Mouse (Mus musculus) forebrain, embryonic 16.5 days (tissue): ENCODE measurements at regions not wholly inside any gene's neighbourhood (a gene's known extent, or its start where the extent isn't known, plus 50 kb on each side); places are given as distances from the start of the nearest gene placed in this dataset.

Source experiments
- ATAC-seq: fragments of 200-750 bp; cut with Nextera tagmentation; 2 replicates; pipeline ENCODE4 v1.8.0; 2017; ENCODE audit warnings: mild to moderate bottlenecking, moderate library complexity
- H3K27ac ChIP-seq: fragments of 300-500 bp; sonication (generic); 2 replicates; pipeline ENCODE4 v1.5.1; 2014; ENCODE audit warnings: low read length, control low read depth
- H3K27me3 ChIP-seq: fragments of 300-500 bp; sonication (generic); replicated peaks from 2 replicates; pipeline ENCODE4 v1.6.1; 2014; ENCODE audit warnings: low read length; ENCODE audit not compliant: control insufficient read depth, insufficient read depth
- H3K36me3 ChIP-seq: fragments of 300-500 bp; sonication (generic); 2 replicates; pipeline ENCODE4 v1.6.1; 2014; ENCODE audit not compliant: control insufficient read depth, insufficient read depth
- H3K4me1 ChIP-seq: fragments of 300-500 bp; sonication (generic); replicated peaks from 2 replicates; pipeline ENCODE4 v1.6.1; 2014; ENCODE audit warnings: low read length; ENCODE audit not compliant: control insufficient read depth, insufficient read depth
- H3K4me2 ChIP-seq: fragments of 300-500 bp; sonication (generic); 2 replicates; pipeline ENCODE4 v1.6.1; 2014; ENCODE audit warnings: mild to moderate bottlenecking, low read length, control low read depth
- H3K4me3 ChIP-seq: fragments of 300-500 bp; sonication (generic); replicated peaks from 2 replicates; pipeline ENCODE4 v1.5.1; 2014; ENCODE audit warnings: mild to moderate bottlenecking, low read length, control low read depth
- H3K9ac ChIP-seq: fragments of 300-500 bp; sonication (generic); replicated peaks from 2 replicates; pipeline ENCODE4 v1.6.1; 2014; ENCODE audit warnings: low read depth, low read length, control low read depth
- H3K9me3 ChIP-seq: fragments of 300-500 bp; sonication (generic); 2 replicates; pipeline ENCODE4 v1.6.1; 2016; ENCODE audit warnings: low read length; ENCODE audit not compliant: control insufficient read depth
- WGBS: fragments of 180-500 bp; shearing (Covaris S2); extraction: QIAGEN DNeasy Blood & Tissue Kit; methylation state at CpG from one replicate; pipeline ENCODE4 v1.1.7; 2014; 5-methylcytosine and 5-hydroxymethylcytosine counted together

- no peaks in the 10 kb centered on the region for H3K36me3 ChIP-seq
- H3K4me3 ChIP-seq, result no peak overlapping the region
- no peaks in the 10 kb centered on the region for H3K27me3 ChIP-seq
- no peaks in the 10 kb centered on the region for H3K9me3 ChIP-seq
- no peak for ATAC-seq
- no peak overlapping the region for H3K4me2 ChIP-seq
- H3K9ac ChIP-seq, result no peak overlapping the region
- H3K4me1 ChIP-seq, result no peaks in the 10 kb centered on the region
- H3K27ac ChIP-seq, result no peak overlapping the region
- 62% methylated on average over 5 of the region's 5 CpGs for WGBS
Measured at GRCm38 (mm10) chr19:14096187-14096586, 182.9 kb downstream of the Olfr1505 start.

- 80% methylated on average over 4 of the region's 4 CpGs for WGBS
- no peak overlapping the region for H3K27ac ChIP-seq
- no peaks in the 10 kb centered on the region for H3K9me3 ChIP-seq
Measured at GRCm38 (mm10) chr19:14109091-14109490, 195.8 kb downstream of the Olfr1505 start.

GRCm38 (mm10) chr19:14123348-14124113 is 210.2 kb downstream of the Olfr1505 start:
- Histone ChIP-seq H3K36me3 (no peaks in the 10 kb centered on the region), H3K4me2 (peak overlapping the region; percentile 10; the same call in 1 of the 2 replicates), H3K4me3 (no peak overlapping the region), H3K9ac (no peak overlapping the region), H3K27me3 (no peaks in the 10 kb centered on the region), H3K4me1 (peaks cover 8% of the 10 kb centered on the region), H3K27ac (no peak overlapping the region), H3K9me3 (no peaks in the 10 kb centered on the region)
- ATAC-seq, result no peak
- WGBS, result 8% methylated on average over 8 of the region's 8 CpGs

More at GRCm38 (mm10) chr19:14109091-14109490, 195.8 kb downstream of the Olfr1505 start:
- Histone ChIP-seq H3K4me2 (no peak overlapping the region), H3K27me3 (no peaks in the 10 kb centered on the region), H3K36me3 (no peaks in the 10 kb centered on the region), H3K4me3 (no peak overlapping the region), H3K9ac (no peak overlapping the region), H3K4me1 (no peaks in the 10 kb centered on the region)
- no peak for ATAC-seq

- peak overlapping the region; percentile 10; the same call in 1 of the 2 replicates for H3K4me2 ChIP-seq
- no peak for ATAC-seq
- no peaks in the 10 kb centered on the region for H3K36me3 ChIP-seq
- H3K4me1 ChIP-seq, result peaks cover 11% of the 10 kb centered on the region
- no peaks in the 10 kb centered on the region for H3K27me3 ChIP-seq
- H3K9ac ChIP-seq, result no peak overlapping the region
- no peak overlapping the region for H3K27ac ChIP-seq
- no peaks in the 10 kb centered on the region for H3K9me3 ChIP-seq
- 20% methylated on average over 5 of the region's 5 CpGs for WGBS
- no peak overlapping the region for H3K4me3 ChIP-seq
Measured at GRCm38 (mm10) chr19:14124250-14124827, 211.0 kb downstream of the Olfr1505 start.

- H3K4me1 ChIP-seq, result peaks cover 11% of the 10 kb centered on the region
- no peak overlapping the region for H3K9ac ChIP-seq
- H3K27me3 ChIP-seq, result no peaks in the 10 kb centered on the region
- 40% methylated on average over 5 of the region's 5 CpGs for WGBS
- H3K27ac ChIP-seq, result no peak overlapping the region
- no peaks in the 10 kb centered on the region for H3K9me3 ChIP-seq
- H3K36me3 ChIP-seq, result no peaks in the 10 kb centered on the region
- no peak overlapping the region for H3K4me2 ChIP-seq
- H3K4me3 ChIP-seq, result no peak overlapping the region
- no peak for ATAC-seq
Measured at GRCm38 (mm10) chr19:14124986-14125385, 211.7 kb downstream of the Olfr1505 start.

- Histone ChIP-seq H3K4me2 (no peak overlapping the region), H3K4me1 (peaks cover 10% of the 10 kb centered on the region), H3K27me3 (no peaks in the 10 kb centered on the region), H3K36me3 (no peaks in the 10 kb centered on the region), H3K4me3 (no peak overlapping the region), H3K27ac (no peak overlapping the region), H3K9me3 (no peaks in the 10 kb centered on the region), H3K9ac (no peak overlapping the region)
- peak; percentile 43; the same call in 1 of the 2 replicates for ATAC-seq
- 12% methylated on average over 8 of the region's 8 CpGs for WGBS
Measured at GRCm38 (mm10) chr19:14128397-14129209, 215.3 kb downstream of the Olfr1505 start.

- no peaks in the 10 kb centered on the region for H3K9me3 ChIP-seq
- no peaks in the 10 kb centered on the region for H3K27me3 ChIP-seq
- H3K9ac ChIP-seq, result no peak overlapping the region
- 9% methylated on average over 3 of the region's 3 CpGs for WGBS
- peak; percentile 21; the same call in 1 of the 2 replicates for ATAC-seq
- H3K27ac ChIP-seq, result no peak overlapping the region
- no peak overlapping the region for H3K4me3 ChIP-seq
- H3K4me1 ChIP-seq, result peaks cover 10% of the 10 kb centered on the region
- H3K36me3 ChIP-seq, result no peaks in the 10 kb centered on the region
- H3K4me2 ChIP-seq, result no peak overlapping the region
Measured at GRCm38 (mm10) chr19:14161217-14161616, 247.9 kb downstream of the Olfr1505 start.

GRCm38 (mm10) chr19:14162773-14163172 is 249.4 kb downstream of the Olfr1505 start:
- H3K9ac ChIP-seq, result no peak overlapping the region
- no peak for ATAC-seq
- H3K36me3 ChIP-seq, result no peaks in the 10 kb centered on the region
- no peak overlapping the region for H3K4me3 ChIP-seq
- H3K27ac ChIP-seq, result no peak overlapping the region
- no peaks in the 10 kb centered on the region for H3K27me3 ChIP-seq
- H3K4me2 ChIP-seq, result no peak overlapping the region
- no peaks in the 10 kb centered on the region for H3K9me3 ChIP-seq
- peaks cover 12% of the 10 kb centered on the region for H3K4me1 ChIP-seq
- 39% methylated on average over 4 of the region's 4 CpGs for WGBS

- H3K4me1 ChIP-seq, result peaks cover 12% of the 10 kb centered on the region
- 22% methylated on average over 2 of the region's 2 CpGs for WGBS
- H3K36me3 ChIP-seq, result no peaks in the 10 kb centered on the region
- ATAC-seq, result peak; percentile 90
- H3K4me3 ChIP-seq, result no peak overlapping the region
- H3K4me2 ChIP-seq, result no peak overlapping the region
- H3K27ac ChIP-seq, result no peak overlapping the region
- no peaks in the 10 kb centered on the region for H3K27me3 ChIP-seq
- H3K9me3 ChIP-seq, result no peaks in the 10 kb centered on the region
- no peak overlapping the region for H3K9ac ChIP-seq
Measured at GRCm38 (mm10) chr19:14165775-14166174, 252.4 kb downstream of the Olfr1505 start.
